Mouse (Mus musculus) small intestine, adult 2 months (tissue): ENCODE data around the gene Vrk1. TPM values are rescaled to one million over a fixed set of nuclear protein-coding genes. Genes with fewer than 3 reads are reported as not detected.
A peak's percentile ranks its signal among the peaks of the same experiment; 100 is the strongest.

Source experiments
- H3K27ac ChIP-seq: fragments of 200-500 bp; 2 replicates; pipeline ENCODE4 v1.5.1; 2012; ENCODE audit warnings: low read depth, low read length, control low read depth, inconsistent platforms; ENCODE audit not compliant: insufficient read depth
- H3K27me3 ChIP-seq: fragments of 200-500 bp; 2 replicates; pipeline ENCODE4 v1.6.1; 2012; ENCODE audit warnings: mild to moderate bottlenecking, moderate library complexity, low read length, inconsistent platforms; ENCODE audit not compliant: control insufficient read depth, insufficient read depth
- H3K36me3 ChIP-seq: fragments of 200-500 bp; 2 replicates; pipeline ENCODE4 v1.6.1; 2012; ENCODE audit warnings: mild to moderate bottlenecking, low read length, control low read depth, inconsistent platforms; ENCODE audit not compliant: control insufficient read depth, insufficient read depth
- H3K4me1 ChIP-seq: fragments of 200-500 bp; 2 replicates; pipeline ENCODE4 v1.6.1; 2012; ENCODE audit warnings: low read length, inconsistent platforms, mixed read lengths; ENCODE audit not compliant: control insufficient read depth, insufficient read depth, insufficient read length
- H3K4me3 ChIP-seq: fragments of 200-500 bp; 2 replicates; pipeline ENCODE4 v1.5.1; 2012; ENCODE audit warnings: low read depth, mild to moderate bottlenecking, control low read depth, inconsistent platforms, low read length, moderate library complexity
- CTCF ChIP-seq: fragments of 200-500 bp; IDR thresholded peaks from 2 replicates; pipeline ENCODE4 v1.5.1; 2012; ENCODE audit warnings: low read depth, mild to moderate bottlenecking, control low read depth, inconsistent platforms, low read length, moderate library complexity, mixed read lengths; ENCODE audit not compliant: insufficient replicate concordance, insufficient read length; ENCODE audit errors: extremely low read depth
- POLR2A ChIP-seq: fragments of 200-500 bp; IDR thresholded peaks from 2 replicates; pipeline ENCODE4 v1.6.1; 2012; ENCODE audit warnings: low read depth, mild to moderate bottlenecking, control low read depth, inconsistent platforms, low read length, moderate library complexity
- WGBS: fragments of 180-500 bp; shearing (Covaris S2); methylation state at CpG from one replicate; pipeline ENCODE4 v1.1.7; 2018; 5-methylcytosine and 5-hydroxymethylcytosine counted together
- polyA plus RNA-seq: library from polyadenylated mRNA; depleted of rRNA; stranded (reverse); fragments of >200 nt; gene quantifications from 2 replicates; pipeline ENCODE4 v1.2.3, GENCODE M21; 2012

Gene Vrk1
- polyA plus RNA-seq, 1 experiment: 2.5 TPM

GRCm38 (mm10) chr12:106023652-106024051 is 13.6 kb downstream of the Vrk1 start:
- TF ChIP-seq CTCF: no peak
- TF ChIP-seq POLR2A: no peak
- H3K4me3 ChIP-seq: no peak overlapping the region
- H3K27ac ChIP-seq: no peak overlapping the region
- H3K36me3 ChIP-seq: no peaks in the 10 kb centered on the region; the same call in 1 of the 2 replicates
- no peaks in the 10 kb centered on the region for H3K27me3 ChIP-seq
- 0 out of 2 replicates have a peak, but pooled peaks cover 2% of the 10 kb centered on the region for H3K4me1 ChIP-seq
- 96% methylated on average over 9 of the region's 9 CpGs for WGBS

GRCm38 (mm10) chr12:106025416-106025815 is 15.4 kb downstream of the Vrk1 start:
- no peak overlapping the region for H3K4me3 ChIP-seq
- H3K4me1 ChIP-seq: peaks cover 5% of the 10 kb centered on the region
- no peaks in the 10 kb centered on the region for H3K27me3 ChIP-seq
- H3K27ac ChIP-seq: no peak overlapping the region
- H3K36me3 ChIP-seq: no peaks in the 10 kb centered on the region; the same call in 1 of the 2 replicates
- WGBS: 78% methylated on average over 6 of the region's 6 CpGs
- no peak for TF ChIP-seq POLR2A
- no peak for TF ChIP-seq CTCF

DNA sequence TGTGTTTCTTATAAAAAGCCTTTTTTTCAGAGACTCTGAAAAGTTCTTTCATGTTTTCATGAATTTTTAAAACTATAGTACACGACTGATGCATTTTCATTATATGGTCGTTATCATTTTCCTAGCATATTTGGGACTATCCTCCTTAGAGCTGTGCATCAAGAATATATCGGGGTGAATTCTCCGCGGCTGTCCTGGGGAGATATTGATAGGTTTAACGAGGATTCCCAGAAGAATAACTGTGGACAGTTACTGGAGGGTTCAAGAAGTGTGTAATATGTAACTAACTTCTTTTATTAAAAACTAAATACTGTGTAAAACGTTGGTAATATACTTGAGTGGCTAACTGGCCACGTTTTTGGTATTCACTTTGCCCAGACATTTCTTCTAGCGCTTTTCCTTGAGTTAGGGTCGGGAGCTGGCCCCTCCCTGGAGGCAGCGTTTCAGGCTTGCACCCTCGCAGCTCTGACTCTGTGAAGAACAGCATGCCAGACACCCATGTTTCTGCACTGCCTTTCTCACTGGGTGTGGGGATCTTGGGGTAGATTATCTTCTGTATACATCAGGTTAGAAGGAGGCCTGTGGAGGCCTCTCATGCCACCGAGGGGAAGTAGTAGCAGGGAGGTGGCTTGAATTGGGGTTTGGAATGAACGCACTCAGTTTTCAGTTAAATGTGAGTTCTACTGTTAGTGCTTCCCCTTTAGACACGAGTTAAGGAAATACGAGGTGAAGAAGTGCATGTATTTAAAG is 16.5 kb downstream of the Vrk1 start:
- TF ChIP-seq CTCF: no peak
- TF ChIP-seq POLR2A: no peak
- peaks cover 5% of the 10 kb centered on the region for H3K4me1 ChIP-seq
- 82% methylated on average over 16 of the region's 16 CpGs for WGBS

GRCm38 (mm10) chr12:106027372-106027771 is 17.3 kb downstream of the Vrk1 start:
- H3K4me1 ChIP-seq: peaks cover 7% of the 10 kb centered on the region
- H3K36me3 ChIP-seq: no peaks in the 10 kb centered on the region; the same call in 1 of the 2 replicates
- H3K27ac ChIP-seq: no peak overlapping the region
- no peaks in the 10 kb centered on the region for H3K27me3 ChIP-seq
- TF ChIP-seq CTCF: no peak
- TF ChIP-seq POLR2A: no peak
- no peak overlapping the region for H3K4me3 ChIP-seq
- 78% methylated on average over 5 of the region's 5 CpGs for WGBS

More for the DNA sequence above, 16.5 kb downstream of the Vrk1 start:
- Histone ChIP-seq H3K27me3 (no peaks in the 10 kb centered on the region), H3K27ac (no peak overlapping the region), H3K4me3 (no peak overlapping the region), H3K36me3 (no peaks in the 10 kb centered on the region; the same call in 1 of the 2 replicates)

DNA sequence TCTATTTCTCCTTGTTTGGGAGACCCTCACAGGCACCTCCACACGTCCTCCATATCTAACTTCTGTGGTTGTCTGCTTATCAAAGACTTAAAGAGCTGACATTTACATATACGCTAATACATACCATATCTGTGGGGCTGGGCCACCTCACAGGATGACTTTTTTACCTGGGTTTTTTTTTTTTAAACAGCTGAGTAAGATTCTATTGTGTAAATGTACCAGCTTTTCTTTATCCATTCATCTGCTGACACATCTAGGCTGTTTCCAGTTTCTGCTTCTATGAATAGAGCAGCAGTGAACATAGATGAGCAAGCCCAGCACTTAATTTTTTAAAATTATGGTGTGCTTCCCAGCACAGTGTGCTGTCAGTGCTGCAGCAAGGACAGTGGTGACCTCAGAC is 19.6 kb downstream of the Vrk1 start:
- TF ChIP-seq CTCF (no peak), POLR2A (no peak)
- H3K4me1 ChIP-seq: peaks cover 15% of the 10 kb centered on the region
- WGBS: 87% methylated on average over 2 of the region's 2 CpGs

GRCm38 (mm10) chr12:106030146-106030745 is 20.2 kb downstream of the Vrk1 start:
- no peak overlapping the region for H3K4me3 ChIP-seq
- no peaks in the 10 kb centered on the region for H3K36me3 ChIP-seq
- no peaks in the 10 kb centered on the region for H3K27me3 ChIP-seq
- H3K27ac ChIP-seq: peak overlapping the region; percentile 39; the same call in 1 of the 2 replicates
- TF ChIP-seq CTCF (no peak), POLR2A (no peak)
- WGBS: 78% methylated on average over 7 of the region's 7 CpGs
- H3K4me1 ChIP-seq: peaks cover 15% of the 10 kb centered on the region

More for the DNA sequence above, 19.6 kb downstream of the Vrk1 start:
- no peak overlapping the region for H3K27ac ChIP-seq
- H3K27me3 ChIP-seq: no peaks in the 10 kb centered on the region
- no peak overlapping the region for H3K4me3 ChIP-seq
- no peaks in the 10 kb centered on the region for H3K36me3 ChIP-seq

- Histone ChIP-seq H3K27ac (peak overlapping the region; percentile 56), H3K36me3 (no peaks in the 10 kb centered on the region), H3K4me1 (peaks cover 13% of the 10 kb centered on the region), H3K27me3 (no peaks in the 10 kb centered on the region), H3K4me3 (no peak overlapping the region)
- no peak for TF ChIP-seq CTCF
- TF ChIP-seq POLR2A: no peak
- 78% methylated on average over 7 of the region's 7 CpGs for WGBS
These were observed 20.8 kb downstream of the Vrk1 start for GRCm38 (mm10) chr12:106030796-106031195.
